Mouse (Mus musculus) midbrain, embryonic 12.5 days (tissue): Measurements from ENCODE around the gene Zfp280d. TPM values are rescaled to one million over a fixed set of nuclear protein-coding genes. Genes with fewer than 3 reads are reported as not detected.
"Not testable (repeated sequence)": the region's sequence is repeated elsewhere in the genome, so short reads cannot be mapped to it uniquely, and the experiment has no call there.

ENCODE experiments used
- ATAC-seq: fragments of 200-750 bp; cut with Nextera tagmentation; 2 replicates; pipeline ENCODE4 v1.8.0; 2017; ENCODE audit warnings: low read depth, moderate TSS enrichment, moderate library complexity; ENCODE audit not compliant: low FRiP score
- H3K27ac ChIP-seq: fragments of 300-500 bp; sonication (generic); replicated peaks from 2 replicates; pipeline ENCODE4 v1.5.1; 2016; ENCODE audit warnings: mild to moderate bottlenecking
- H3K27me3 ChIP-seq: fragments of 300-500 bp; sonication (generic); 2 replicates; pipeline ENCODE4 v1.6.1; 2016; ENCODE audit warnings: mild to moderate bottlenecking
- H3K36me3 ChIP-seq: fragments of 300-500 bp; sonication (generic); 2 replicates; pipeline ENCODE4 v1.6.1; 2016
- H3K4me1 ChIP-seq: fragments of 300-500 bp; sonication (generic); 2 replicates; pipeline ENCODE4 v1.6.1; 2016
- H3K4me2 ChIP-seq: fragments of 300-500 bp; sonication (generic); replicated peaks from 2 replicates; pipeline ENCODE4 v1.6.1; 2016; ENCODE audit warnings: mild to moderate bottlenecking, moderate library complexity
- H3K4me3 ChIP-seq: fragments of 300-500 bp; sonication (generic); 2 replicates; pipeline ENCODE4 v1.5.1; 2016; ENCODE audit warnings: mild to moderate bottlenecking
- H3K9ac ChIP-seq: fragments of 300-500 bp; sonication (generic); replicated peaks from 2 replicates; pipeline ENCODE4 v1.6.1; 2016; ENCODE audit warnings: mild to moderate bottlenecking, moderate library complexity
- H3K9me3 ChIP-seq: fragments of 300-500 bp; sonication (generic); 2 replicates; pipeline ENCODE4 v1.6.1; 2016; ENCODE audit warnings: mild to moderate bottlenecking
- WGBS: fragments of 180-500 bp; shearing (Covaris S2); methylation state at CpG from one replicate; pipeline ENCODE4 v1.1.7; 2016; 5-methylcytosine and 5-hydroxymethylcytosine counted together
- polyA plus RNA-seq: library from polyadenylated mRNA; unstranded; fragments of >200 nt; fragmentation: Nextera tagmentation; extraction: Ambion mirVana; gene quantifications from 2 replicates; pipeline ENCODE4 v1.2.1, GENCODE M21; 2016

Zfp280d gene
- polyA plus RNA-seq, 1 experiment from 2014 or later, result 64.8 TPM

DNA sequence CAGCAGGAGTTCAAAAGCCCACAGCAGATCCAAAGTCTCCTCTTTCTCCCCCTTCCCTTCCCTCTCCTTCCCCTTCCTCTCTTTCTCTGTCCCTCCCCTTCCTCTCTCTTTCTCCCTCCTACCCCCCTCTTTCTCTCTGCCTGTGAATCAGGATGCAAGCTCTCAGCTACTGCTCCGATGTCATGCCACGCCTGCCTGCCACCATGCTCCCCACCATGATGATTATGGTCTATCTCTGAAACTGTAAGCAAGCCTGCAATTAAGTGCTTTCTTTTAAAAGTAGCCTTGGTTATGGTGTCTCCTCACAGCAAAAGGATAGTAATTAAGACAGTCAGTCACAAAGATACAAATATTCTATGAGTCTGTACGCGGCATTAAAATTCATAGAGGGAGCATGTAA lies 100.3 kb downstream of the Zfp280d start:
- Histone ChIP-seq H3K27ac (no peak overlapping the region), H3K27me3 (no peaks in the 10 kb centered on the region), H3K4me3 (no peak overlapping the region), H3K9me3 (0 out of 2 replicates have a peak, but pooled peaks cover 3% of the 10 kb centered on the region), H3K36me3 (no peaks in the 10 kb centered on the region), H3K4me2 (no peak overlapping the region), H3K4me1 (no peaks in the 10 kb centered on the region), H3K9ac (no peak overlapping the region)
- 63% methylated on average over 4 of the region's 4 CpGs for WGBS
- no peak for ATAC-seq

GRCm38 (mm10) chr9:72375639-72376038 lies 101.0 kb downstream of the Zfp280d start:
- no peaks in the 10 kb centered on the region for H3K36me3 ChIP-seq
- 83% methylated on average over 3 of the region's 3 CpGs for WGBS

DNA sequence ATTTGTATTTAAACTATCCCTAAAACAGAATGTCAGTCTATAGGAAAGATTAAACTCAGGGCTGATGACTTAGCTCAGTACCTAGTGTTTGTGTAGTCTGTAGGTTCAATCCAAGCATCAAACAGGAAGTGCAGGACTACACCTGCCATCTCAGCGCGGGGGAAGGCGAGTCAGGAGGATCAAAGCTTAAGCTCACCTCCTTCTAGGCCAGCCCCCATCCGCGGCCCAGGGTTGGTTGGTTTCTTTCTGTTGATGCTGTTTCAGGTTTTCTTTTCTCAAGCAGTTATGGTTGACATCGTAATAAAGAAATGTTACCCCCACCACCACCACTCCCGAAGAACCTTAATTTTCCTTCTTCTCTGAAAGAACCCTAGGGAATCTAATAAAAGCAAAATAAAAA lies 111.1 kb downstream of the Zfp280d start:
- H3K36me3 ChIP-seq, result no peaks in the 10 kb centered on the region
- no peaks in the 10 kb centered on the region for H3K9me3 ChIP-seq
- H3K4me2 ChIP-seq, result no peak overlapping the region
- no peaks in the 10 kb centered on the region for H3K27me3 ChIP-seq
- WGBS, result 87% methylated on average over 7 of the region's 7 CpGs
- H3K9ac ChIP-seq, result no peak overlapping the region
- no peaks in the 10 kb centered on the region for H3K4me1 ChIP-seq
- H3K4me3 ChIP-seq, result no peak overlapping the region
- H3K27ac ChIP-seq, result no peak overlapping the region
- ATAC-seq, result no peak

More at GRCm38 (mm10) chr9:72375639-72376038, 101.0 kb downstream of the Zfp280d start:
- H3K9ac ChIP-seq, result no peak overlapping the region
- no peak overlapping the region for H3K27ac ChIP-seq
- no peaks in the 10 kb centered on the region for H3K4me1 ChIP-seq
- H3K27me3 ChIP-seq, result no peaks in the 10 kb centered on the region
- no peak overlapping the region for H3K4me3 ChIP-seq
- H3K4me2 ChIP-seq, result no peak overlapping the region
- H3K9me3 ChIP-seq, result 0 out of 2 replicates have a peak, but pooled peaks cover 3% of the 10 kb centered on the region
- ATAC-seq, result no peak

DNA sequence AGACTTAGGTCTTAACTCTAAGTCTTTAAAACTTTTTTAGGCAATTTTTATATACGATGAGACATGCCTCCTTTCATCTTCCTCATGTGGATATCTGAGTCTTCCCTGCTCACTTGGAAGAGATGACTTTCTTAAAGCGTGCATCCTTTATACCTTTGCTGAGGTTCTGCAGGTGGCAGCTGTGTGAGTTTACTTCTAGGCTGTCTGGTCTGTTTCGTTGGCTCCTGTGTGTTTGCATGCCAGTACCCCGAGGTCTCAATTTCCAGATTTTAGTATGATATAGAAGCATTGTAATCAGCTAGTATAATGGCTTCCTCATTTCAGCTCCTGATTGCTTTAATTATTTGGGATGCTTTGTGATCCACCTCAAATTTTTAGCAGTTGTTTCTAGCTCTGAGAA lies 114.3 kb downstream of the Zfp280d start:
- Histone ChIP-seq H3K36me3 (no peaks in the 10 kb centered on the region), H3K4me2 (no peak overlapping the region), H3K4me1 (peaks cover 6% of the 10 kb centered on the region; the same call in 1 of the 2 replicates), H3K27ac (no peak overlapping the region), H3K9ac (no peak overlapping the region), H3K9me3 (no peaks in the 10 kb centered on the region), H3K4me3 (no peak overlapping the region), H3K27me3 (no peaks in the 10 kb centered on the region)
- ATAC-seq, result no peak
- 92% methylated on average over 4 of the region's 4 CpGs for WGBS

DNA sequence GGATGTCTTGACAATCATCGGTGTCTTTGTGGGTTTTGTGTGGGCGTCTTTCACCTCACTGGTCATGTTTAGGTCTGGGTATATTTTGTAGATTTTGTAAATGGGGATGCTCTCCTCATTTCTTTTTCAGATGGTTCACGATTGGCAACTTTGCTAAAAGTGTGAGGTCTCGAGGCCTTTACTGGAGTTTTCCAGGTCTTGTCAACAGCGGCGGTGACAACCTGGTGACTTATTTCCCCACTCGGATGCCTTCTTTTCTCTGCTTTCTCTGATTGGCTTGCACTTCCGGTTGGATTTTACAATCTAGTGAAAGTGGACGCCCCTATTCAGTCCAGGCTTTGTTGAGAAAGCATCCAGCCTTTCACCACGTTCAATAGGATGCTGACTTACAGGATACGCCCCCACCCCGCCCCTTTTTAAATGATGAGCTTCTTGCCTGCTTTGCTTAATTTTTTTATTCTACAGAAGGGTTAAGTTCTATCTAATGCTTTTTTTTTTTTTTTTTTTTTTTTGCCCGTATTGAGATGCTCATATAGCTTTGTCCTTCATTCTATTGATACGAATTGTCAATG lies 114.9 kb downstream of the Zfp280d start:
- no peaks in the 10 kb centered on the region for H3K27me3 ChIP-seq
- H3K4me1 ChIP-seq, result peaks cover 6% of the 10 kb centered on the region; the same call in 1 of the 2 replicates
- no peaks in the 10 kb centered on the region for H3K9me3 ChIP-seq
- H3K27ac ChIP-seq, result no peak overlapping the region
- no peak for ATAC-seq
- no peak overlapping the region for H3K9ac ChIP-seq
- H3K36me3 ChIP-seq, result no peaks in the 10 kb centered on the region
- no peak overlapping the region for H3K4me2 ChIP-seq
- 71% methylated on average over 14 of the region's 14 CpGs for WGBS
- no peak overlapping the region for H3K4me3 ChIP-seq

DNA sequence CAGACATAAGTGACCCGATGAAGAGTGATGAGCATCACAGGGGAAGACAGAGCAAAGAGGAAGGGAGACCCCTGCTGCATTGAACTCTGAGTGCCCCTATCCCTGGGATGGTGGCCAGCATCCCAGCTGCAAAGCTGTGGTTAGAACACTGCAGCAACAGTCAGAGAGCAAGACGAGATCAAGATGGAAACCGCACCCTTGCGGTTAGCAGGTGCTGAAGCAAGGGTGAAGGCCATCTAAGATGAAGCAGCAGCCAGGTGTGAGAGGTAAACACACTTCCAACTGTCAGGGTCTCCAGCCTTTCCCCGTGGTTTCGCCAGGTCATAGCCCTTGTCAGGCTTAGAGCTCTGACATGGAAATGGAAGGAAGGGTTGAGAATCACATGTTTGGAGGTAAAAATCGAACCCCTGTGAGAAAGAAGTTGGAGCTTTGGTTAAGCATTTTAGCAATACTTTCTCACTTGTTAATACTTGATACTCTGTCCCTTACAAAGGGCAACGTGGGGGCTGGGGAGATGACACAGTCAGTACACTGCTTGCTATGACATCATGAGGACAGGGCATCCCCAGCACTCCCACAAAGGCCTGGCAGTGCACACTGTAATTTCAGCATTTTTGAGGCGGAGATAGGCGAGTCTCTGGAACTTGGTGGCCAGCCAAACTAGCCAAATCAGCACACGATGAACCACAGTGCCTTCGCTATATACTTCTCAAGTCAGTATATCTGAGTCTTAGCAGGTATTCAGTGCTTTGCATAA lies 115.8 kb downstream of the Zfp280d start:
- Histone ChIP-seq H3K4me1 (peaks cover 10% of the 10 kb centered on the region), H3K4me3 (no peak overlapping the region), H3K36me3 (no peaks in the 10 kb centered on the region), H3K9ac (no peak overlapping the region), H3K27me3 (no peaks in the 10 kb centered on the region), H3K27ac (no peak overlapping the region), H3K4me2 (no peak overlapping the region), H3K9me3 (no peaks in the 10 kb centered on the region)
- 88% methylated on average over 12 of the region's 12 CpGs for WGBS
- no peak for ATAC-seq

DNA sequence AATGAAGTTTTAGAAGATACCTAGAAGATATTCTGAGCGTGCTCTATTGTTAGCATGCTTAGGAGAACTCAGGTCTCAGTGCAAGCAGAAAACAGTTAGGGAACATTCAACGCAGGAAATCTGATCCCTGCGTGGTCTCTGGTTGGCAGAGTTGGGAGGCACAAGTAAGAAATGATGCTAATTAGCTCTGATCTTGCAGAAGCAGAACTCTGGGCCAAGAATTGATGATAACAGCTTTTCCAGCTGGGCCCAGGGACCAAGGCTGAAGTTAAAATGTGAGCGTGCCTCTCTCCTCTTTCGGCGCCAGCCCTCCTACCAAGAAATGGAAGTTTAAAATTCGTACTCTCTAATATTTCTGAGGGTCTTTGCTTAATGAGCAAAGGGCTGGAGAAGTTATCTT lies 118.0 kb downstream of the Zfp280d start:
- WGBS, result 88% methylated on average over 7 of the region's 7 CpGs
- no peak overlapping the region for H3K27ac ChIP-seq
- no peaks in the 10 kb centered on the region for H3K27me3 ChIP-seq
- peaks cover 10% of the 10 kb centered on the region for H3K4me1 ChIP-seq
- no peak overlapping the region for H3K4me3 ChIP-seq
- no peak overlapping the region for H3K4me2 ChIP-seq
- H3K9ac ChIP-seq, result no peak overlapping the region
- ATAC-seq, result no peak
- H3K9me3 ChIP-seq, result no peaks in the 10 kb centered on the region
- H3K36me3 ChIP-seq, result no peaks in the 10 kb centered on the region

- H3K4me2 ChIP-seq, result no peak overlapping the region
- H3K9me3 ChIP-seq, result no peaks in the 10 kb centered on the region
Measured at GRCm38 (mm10) chr9:72393238-72393637, 118.6 kb downstream of the Zfp280d start.

DNA sequence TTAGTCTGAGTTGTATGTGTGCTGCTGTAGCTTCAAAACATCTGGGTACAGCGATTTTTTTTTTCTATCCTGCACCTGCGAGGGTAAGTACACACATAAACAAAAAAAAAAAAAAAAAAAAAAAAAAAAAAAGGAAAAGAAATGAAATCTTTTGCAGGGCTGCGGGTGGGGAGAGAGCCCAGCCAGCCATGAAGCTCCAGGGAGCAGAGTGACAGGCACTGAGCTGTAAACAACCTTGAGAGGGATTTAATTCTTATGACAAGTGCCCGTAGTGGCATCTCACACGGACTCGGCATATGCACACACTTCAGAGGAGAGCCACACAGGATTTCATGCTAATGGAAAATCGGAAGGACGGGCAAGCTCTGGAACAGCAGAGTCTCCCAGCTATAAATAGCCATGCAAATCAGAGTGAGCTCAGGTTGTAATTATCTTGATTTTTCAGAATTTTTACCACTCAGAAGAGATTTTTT lies 119.2 kb downstream of the Zfp280d start:
- WGBS, result 60% methylated on average over 8 of the region's 8 CpGs
- Histone ChIP-seq H3K36me3 (no peaks in the 10 kb centered on the region), H3K27me3 (no peaks in the 10 kb centered on the region), H3K9me3 (no peaks in the 10 kb centered on the region), H3K9ac (no peak overlapping the region), H3K4me2 (no peak overlapping the region), H3K27ac (no peak overlapping the region), H3K4me1 (peaks cover 10% of the 10 kb centered on the region), H3K4me3 (no peak overlapping the region)
- ATAC-seq, result no peak

More at GRCm38 (mm10) chr9:72393238-72393637, 118.6 kb downstream of the Zfp280d start:
- H3K36me3 ChIP-seq, result no peaks in the 10 kb centered on the region
- no peak for ATAC-seq
- H3K27me3 ChIP-seq, result no peaks in the 10 kb centered on the region
- peaks cover 10% of the 10 kb centered on the region for H3K4me1 ChIP-seq
- H3K27ac ChIP-seq, result no peak overlapping the region
- no peak overlapping the region for H3K4me3 ChIP-seq
- H3K9ac ChIP-seq, result no peak overlapping the region
- WGBS, result 75% methylated on average over 15 of the region's 15 CpGs

DNA sequence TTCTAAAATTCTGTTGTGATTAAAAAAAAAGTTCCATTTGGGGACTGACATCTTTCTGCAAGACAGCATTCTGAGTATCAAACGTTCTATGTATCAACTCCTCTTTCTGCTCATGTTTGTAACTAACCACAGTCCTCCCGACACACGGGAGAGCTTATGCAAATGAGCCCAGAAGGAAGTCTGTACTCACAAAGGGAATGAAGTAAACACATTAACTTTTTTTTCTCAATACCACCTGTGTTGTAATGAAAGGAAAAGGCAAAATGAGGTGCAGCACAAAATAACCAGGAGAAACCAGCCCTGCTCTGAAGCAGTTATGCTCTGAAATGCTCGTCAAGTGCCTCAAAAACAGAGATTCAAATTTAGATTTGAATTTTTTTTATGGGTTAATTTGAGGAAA lies 125.5 kb downstream of the Zfp280d start:
- WGBS, result 31% methylated on average over 4 of the region's 4 CpGs
- no peak for ATAC-seq

DNA sequence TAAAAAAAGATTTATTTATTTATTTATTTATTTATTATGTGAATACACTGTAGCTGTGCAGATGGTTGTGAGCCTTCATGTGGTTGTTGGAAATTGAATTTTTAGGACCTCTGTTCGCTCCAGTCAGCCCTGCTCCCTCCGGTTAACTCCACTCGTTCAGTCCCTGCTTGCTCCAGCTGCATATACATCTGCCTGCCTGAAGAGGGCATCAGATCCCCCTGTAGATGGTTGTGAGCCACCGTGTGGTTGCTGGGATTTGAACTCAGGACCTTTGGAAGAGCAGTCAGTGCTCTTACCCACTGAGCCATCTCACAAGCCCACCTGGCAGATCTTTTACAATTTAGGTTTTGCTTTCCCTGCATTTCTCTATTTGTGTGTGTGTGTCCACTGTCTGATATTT lies 127.1 kb downstream of the Zfp280d start:
- WGBS, result 67% methylated on average over 4 of the region's 4 CpGs
- H3K9ac ChIP-seq, H3K4me2 ChIP-seq, H3K36me3 ChIP-seq, H3K27me3 ChIP-seq, H3K27ac ChIP-seq, H3K9me3 ChIP-seq, ATAC-seq, H3K4me1 ChIP-seq, H3K4me3 ChIP-seq: not testable (repeated sequence)

More for the DNA sequence above, 125.5 kb downstream of the Zfp280d start:
- Histone ChIP-seq H3K4me2 (no peak overlapping the region), H3K4me3 (no peak overlapping the region), H3K27ac (no peak overlapping the region), H3K9ac (no peak overlapping the region), H3K36me3 (no peaks in the 10 kb centered on the region), H3K4me1 (peaks cover 2% of the 10 kb centered on the region; the same call in 1 of the 2 replicates), H3K9me3 (no peaks in the 10 kb centered on the region), H3K27me3 (no peaks in the 10 kb centered on the region)

DNA sequence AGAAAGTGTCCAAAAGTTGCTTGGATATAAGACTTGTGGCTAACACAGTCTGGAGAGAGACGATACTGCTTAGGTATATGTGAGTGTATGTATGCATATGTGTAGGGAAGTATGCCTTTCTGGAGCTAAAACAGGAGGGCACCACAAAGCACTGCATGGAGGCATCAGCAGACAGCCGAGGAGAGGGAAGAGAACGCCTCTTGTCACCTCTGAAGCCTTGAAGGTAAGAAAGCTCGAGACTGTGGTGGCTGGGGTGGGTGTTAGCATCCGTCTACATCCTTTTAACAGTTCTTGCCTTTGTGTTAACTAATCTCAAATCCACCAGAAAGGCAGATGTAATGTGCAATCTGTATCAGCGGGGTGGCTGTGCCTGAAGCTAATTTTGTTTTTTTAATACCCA lies 128.8 kb downstream of the Zfp280d start:
- no peak overlapping the region for H3K9ac ChIP-seq
- no peaks in the 10 kb centered on the region for H3K4me1 ChIP-seq
- H3K9me3 ChIP-seq, result no peaks in the 10 kb centered on the region
- no peaks in the 10 kb centered on the region for H3K36me3 ChIP-seq
- H3K4me2 ChIP-seq, result no peak overlapping the region
- 0 out of 2 replicates have a peak, but pooled peaks cover 3% of the 10 kb centered on the region for H3K27me3 ChIP-seq
- H3K27ac ChIP-seq, result no peak overlapping the region
- H3K4me3 ChIP-seq, result no peak overlapping the region
- no peak for ATAC-seq
- WGBS, result 82% methylated on average over 6 of the region's 6 CpGs
